Mouse (Mus musculus) spleen, postnatal 14 days (tissue): Measurements from ENCODE around the gene Sash1.

Experiments
- DNase-seq, 2 experiments: peaks; one replicate each; pipeline ENCODE4 v3.0.0; 2021 to 2022; ENCODE audit warnings: low spot score in 2 of 2

The Sash1 gene

DNA sequence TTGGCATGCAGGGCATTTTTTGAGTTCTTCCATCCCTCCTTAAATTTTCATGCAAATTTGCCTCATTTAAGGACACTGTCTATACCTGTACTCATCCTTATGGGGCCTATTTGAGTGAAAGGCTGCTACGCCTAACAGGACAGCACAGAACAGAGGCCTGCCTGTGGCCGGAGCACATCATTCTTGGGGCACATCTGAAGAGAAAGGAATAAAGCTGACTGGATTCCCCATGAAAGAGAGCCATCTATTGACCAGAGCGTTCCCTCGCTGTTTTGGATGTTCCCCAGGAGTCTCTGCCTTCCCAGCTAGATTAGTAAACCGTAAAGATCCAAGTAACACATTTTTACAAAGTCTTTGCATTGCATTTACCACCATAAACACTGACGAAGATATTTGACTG is 203.5 kb downstream of the Sash1 start:
- DNase-seq = no peak

DNA sequence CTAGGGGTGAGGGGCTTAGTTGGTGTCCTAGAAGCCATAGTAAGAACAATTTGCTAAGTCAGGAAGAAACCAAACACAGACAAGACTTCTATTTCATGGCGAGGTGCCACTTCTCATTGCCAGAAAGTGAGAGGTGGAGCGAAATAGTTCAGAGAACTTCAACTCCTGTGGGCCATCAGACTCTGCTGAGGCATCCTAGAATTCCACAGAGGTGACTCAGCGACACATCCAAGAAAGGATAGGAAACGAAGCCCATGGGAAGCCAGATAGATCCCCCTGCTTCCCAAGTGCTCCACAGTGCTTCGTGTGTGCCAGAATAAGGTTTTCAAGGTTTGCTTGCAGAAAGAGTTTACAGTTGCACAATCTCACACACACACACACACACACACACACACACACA is 209.1 kb downstream of the Sash1 start:
- DNase-seq = no peak
